Mouse (Mus musculus) kidney, adult 2 months (tissue): ENCODE results near the gene Fbxo10.

Experiments used
- CTCF ChIP-seq: fragments of 200-500 bp; conservative IDR thresholded peaks from 2 replicates; pipeline ENCODE4 v1.5.1; 2011; ENCODE audit warnings: low read depth, mild to moderate bottlenecking, control low read depth, low read length, moderate library complexity, mixed read lengths; ENCODE audit not compliant: insufficient read depth, insufficient read length
- POLR2A ChIP-seq: fragments of 200-500 bp; IDR thresholded peaks from one replicate; pipeline ENCODE4 v1.6.1; 2011; ENCODE audit warnings: low read depth, low read length, control low read depth

DNA sequence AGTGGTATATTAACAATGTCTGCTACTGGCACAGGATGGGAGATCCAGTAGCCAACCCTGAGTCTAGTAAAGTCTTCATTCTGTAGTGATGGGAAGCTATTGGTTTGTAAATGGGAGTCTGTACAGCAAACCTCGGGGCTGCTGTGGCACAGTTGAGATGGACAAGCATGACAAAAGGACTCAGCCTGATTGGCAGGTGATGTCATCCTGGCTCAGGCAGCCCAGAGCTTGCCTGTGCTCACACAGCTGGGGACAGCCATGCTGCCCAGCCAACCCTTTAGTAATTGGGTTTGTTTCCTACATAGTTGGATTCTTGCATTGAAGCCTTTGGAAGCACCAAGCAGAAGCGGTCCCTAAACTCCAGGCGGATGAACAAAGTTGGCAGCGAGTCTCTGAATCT, 57.9 kb downstream of the Fbxo10 start:
- TF ChIP-seq CTCF (no peak), POLR2A (no peak)
